Mouse (Mus musculus) skeletal muscle tissue, adult 2 months (tissue): Measurements from ENCODE around the gene Rexo4.

Experiments
- DNase-seq: peaks from one replicate; pipeline ENCODE4 v3.0.0-alpha.2; 2012; ENCODE audit warnings: low read depth, low spot score

Rexo4 gene

DNA sequence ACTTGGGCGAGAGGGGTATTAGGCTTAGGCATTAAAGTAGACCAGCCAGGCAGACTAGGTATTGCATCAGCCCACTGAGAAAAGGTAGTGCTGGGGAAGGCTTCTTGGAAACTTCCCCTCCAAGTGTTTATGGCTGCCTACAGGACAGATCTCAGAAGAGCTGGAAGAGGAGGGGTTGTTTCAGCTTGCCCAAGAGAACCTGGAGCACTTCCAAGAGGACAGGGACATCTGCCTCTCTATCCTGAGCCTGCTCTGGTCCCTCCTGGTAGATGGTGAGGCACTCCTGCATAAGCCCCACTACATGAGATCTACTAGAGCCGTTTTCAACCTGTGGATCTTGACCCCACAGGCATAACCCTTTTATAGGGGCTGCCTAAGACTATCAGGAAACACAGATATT, 13.8 kb downstream of the Rexo4 start:
- no peak for DNase-seq

DNA sequence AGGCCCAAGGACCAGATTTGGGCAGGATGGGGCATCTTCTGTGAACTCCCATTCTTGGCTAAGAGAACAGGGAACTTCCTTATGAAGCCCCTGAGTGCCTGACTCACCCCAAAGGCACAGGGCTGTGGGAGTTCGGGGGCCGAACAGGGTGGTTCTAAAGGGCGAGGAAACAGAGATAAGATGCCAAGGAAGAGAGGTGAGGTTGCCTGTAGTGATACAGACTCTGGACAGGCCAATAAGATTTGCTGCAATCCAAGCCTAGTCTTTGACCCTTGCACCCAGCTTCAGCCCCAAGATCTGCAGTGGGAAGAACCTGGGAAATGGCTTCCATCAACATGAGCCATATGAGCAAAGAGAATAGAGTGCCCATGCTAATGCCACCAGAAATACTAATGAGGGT, 20.9 kb downstream of the Rexo4 start:
- DNase-seq, result no peak

DNA sequence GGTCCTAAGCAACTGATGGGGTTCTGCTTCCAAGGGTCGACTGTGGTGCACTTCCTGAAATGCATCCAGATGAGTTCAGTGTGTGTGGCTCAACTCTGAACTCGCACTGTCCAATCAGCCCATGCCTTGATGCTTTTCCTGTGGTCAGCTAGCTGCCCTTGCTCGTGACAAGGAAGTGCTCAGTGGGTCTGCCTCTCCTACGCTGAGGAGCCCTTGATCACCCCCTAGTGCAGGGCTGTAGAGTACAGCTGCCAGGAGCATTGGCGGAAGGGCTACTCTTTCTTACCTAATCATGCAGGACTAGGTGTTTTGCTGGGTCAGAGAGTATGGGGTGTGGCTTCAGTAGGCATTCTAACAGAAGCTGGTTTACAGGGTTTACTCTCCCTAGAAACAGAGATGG, 22.6 kb downstream of the Rexo4 start:
- no peak for DNase-seq

DNA sequence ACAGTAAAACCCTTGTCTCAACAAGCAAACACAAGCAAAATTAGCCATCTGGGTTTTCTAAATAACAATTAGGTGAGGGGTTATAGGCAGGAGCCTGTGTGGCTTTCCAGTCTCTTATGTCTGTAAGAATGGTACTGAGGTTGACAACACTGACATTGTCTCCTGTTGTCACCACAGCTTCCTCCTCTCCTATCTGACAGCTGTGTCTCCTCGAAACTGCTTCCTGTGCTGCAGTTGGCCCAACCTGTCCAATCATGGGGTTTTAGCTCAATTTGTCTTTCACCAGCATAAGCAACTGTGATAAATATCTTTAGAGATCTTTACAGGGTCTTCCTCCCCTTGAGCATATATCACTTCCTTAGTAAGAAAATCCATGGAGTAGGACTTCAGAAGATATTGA, 27.8 kb downstream of the Rexo4 start:
- DNase-seq, result no peak

DNA sequence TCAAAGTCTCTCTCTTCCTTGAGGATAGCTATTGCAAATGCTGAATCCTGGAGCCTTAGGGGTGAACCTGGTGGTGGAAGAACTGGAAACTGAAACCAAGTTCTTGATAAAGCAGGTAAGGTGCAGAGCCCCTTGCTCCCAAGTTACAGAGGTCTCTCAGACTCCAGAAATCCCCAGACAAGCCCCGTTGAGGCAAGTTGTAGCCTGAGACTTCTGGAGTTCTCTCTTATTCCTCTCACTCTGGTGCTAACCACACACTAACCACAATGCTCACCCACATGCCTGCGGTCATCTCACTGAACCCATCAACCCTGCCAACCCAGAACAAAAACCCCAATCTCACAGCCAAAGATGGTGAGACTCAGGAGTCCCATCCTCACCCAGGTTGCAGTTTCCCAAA, 28.9 kb downstream of the Rexo4 start:
- DNase-seq, result no peak

DNA sequence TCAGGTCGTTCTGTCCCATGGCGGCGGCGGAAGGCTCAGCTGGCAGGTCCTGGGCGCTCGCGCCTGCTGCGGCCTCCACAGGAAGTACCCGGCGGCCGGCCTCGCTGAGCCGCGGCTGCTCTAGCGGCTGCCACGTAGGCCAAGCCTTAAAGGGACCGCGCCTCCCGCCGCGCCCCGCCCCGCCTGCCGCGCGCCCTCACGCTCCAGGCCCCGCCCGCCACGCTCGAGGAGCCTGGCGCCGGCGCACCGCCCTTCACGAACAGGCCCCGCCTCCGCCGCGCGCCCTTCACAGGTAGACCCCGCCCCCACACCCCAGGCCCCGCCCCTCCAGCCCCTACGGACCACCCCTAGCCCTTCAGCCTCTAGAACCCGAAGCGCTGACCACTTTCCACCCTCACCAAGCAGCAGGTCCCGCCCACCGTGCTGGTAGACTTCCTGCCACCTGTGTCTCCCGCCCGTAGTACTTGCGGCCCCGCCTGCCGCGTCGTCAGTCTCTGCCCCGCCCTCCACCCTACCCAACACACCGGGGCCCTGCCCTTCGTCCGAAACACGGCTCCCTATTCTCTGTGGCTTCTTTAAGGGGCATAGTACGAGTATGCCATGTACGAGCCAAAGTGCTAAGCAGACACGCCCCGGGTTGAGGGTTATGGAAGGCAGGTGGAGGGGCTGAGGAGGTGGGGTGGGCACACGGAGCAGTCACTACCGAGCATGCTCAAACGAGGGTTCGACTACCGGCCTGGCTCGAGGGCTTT, 30.7 kb downstream of the Rexo4 start, which contains the start of the genes Surf4 and Stkld1:
Gene Surf4 (minus strand): TSS at position 625 of the 752 bp plus-strand sequence.
Gene Stkld1 (plus strand): TSS at position 744 of the 752 bp plus-strand sequence.
- DNase-seq, result peak; percentile 91

DNA sequence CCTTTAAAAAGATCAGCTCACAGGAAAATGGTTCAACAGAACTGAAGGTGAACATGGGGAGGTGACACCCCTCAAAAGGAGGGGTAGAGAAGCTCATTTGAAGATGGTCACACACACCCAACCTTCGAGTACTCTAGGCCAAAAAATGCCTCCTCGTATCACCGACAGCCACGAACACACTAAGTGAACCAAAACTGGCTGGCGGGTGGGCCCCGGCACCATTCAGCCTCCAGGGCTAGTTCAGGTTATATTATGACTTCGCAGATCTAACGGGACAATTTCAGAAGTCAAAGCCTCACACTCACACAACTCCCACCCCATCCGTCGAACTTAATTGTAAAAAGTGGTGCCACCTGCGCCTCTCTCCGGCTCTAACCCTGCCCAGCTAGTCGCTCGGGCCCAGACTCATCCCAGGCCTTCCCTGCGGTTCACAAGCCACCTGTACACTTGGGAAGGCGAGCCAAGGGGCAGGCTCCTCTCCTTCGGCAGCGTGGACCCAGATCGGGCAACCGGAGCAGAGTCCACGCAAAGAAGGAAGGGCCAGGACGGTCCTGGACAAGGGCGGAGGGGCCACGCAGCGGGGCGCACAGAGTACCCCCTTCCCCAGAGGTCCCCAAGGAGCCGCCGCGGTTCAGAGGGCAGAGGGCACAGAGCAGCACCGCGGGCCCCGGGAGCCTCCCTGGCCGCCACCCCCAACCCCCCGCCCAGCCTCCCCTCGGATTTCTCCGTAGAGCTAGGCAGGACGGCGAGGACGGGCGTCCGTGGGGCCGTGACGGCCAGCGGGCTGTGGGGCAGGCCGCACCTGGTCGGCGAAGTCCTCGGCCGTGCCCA, 31.5 kb downstream of the Rexo4 start:
- DNase-seq, result no peak

DNA sequence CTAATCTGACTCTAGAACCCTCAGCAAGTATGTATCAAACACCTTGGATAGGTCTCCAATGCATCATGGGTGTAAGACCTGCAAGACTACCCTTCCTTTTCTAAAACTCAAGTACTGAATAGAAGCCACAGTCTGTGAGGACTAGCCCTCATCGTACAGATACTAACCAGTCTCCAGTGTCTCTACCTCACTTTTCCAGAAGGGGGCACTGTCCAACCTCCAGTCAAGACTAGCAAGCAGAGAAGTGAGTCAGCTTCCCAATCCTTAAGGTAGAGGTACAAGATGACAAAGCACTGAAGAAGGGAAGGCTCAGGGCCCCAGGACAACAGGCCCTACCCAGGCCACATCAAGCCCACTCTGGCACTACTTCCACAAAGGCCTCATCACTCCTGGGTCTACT, 33.8 kb downstream of the Rexo4 start:
- DNase-seq, result peak; percentile 60

DNA sequence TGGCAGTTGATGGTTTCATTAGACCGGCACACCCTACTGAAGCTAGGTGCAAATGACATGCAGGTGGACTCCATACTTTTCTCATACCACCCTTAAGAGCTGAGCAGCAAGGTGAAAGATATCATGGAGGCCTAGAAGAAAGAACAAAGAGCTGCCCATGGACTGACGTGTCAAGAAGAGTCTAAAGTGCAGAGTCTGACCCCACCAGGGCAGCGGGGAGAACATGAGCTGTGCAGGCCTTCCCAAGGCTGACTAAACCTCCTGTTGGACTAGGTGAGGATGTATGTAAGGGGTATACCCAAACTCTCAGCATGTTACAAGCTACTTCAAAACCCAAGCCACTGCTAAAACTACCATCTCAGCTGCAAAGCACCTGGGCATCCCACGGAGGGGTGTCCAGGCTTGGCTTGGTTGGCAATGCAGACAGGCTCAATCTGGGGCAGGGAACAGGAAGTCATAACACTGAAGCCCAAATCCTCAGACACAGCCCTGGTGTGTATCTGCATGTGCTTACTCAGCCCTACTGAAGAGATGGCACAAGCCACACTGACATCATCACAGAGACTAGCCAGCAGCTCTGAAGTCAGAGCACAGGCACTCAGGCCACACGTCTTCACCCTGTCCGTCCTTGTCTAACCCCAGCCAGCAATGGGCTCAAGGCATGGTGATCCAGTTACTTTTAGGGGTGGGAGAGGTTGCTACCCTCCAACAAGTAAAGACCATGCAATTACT, 36.3 kb downstream of the Rexo4 start:
- no peak for DNase-seq

DNA sequence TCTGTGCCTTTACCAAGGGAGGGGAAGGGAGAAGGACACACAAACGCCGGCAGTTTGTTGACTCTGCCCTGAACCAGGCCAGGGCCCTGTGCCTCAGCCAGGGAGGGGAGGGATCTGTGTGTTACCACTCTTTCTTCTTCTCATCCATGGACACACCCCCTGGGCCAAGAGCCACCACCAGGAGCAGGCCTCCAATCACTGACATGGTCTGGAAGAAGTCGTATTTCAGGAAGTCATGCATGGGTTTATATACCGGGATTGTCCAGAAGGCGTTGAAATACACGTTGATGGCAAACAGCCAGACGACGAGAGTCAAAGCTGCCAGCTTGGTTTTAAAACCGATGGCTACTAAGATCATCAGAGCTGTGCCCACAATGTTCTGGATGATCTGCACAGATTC, 42.4 kb downstream of the Rexo4 start:
- DNase-seq, result no peak

DNA sequence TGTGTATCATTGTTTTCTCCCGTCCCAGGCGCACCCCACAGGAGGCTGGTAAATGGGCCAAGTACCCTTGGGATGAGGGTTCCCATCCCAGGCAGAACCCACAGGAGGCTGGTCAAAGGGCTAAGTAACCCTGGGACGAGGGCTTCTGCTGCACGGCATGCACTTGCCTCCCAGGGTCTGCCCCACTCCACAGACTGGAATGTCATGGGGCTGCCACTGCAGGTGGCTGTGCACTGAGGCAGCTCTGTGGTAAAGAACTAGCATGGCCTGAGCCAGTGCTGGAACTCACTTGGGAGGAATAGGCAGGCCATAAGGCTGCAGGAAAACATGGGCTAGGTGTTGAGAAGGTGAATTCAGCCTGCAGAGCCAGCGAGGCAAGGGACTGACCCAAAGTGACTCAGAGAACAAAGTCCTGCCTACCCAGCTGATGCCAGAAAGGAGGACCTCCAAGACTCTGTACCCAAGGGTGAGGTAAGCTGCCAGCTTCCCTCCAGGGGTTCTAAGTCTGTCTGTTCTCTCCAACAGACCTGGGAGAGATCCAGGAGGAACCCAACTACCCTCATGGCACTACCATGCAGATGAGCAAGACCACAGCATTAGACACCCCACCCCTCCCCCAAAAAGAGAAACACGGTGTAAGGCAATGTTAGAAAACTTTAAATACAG, 43.9 kb downstream of the Rexo4 start:
- DNase-seq, result no peak

DNA sequence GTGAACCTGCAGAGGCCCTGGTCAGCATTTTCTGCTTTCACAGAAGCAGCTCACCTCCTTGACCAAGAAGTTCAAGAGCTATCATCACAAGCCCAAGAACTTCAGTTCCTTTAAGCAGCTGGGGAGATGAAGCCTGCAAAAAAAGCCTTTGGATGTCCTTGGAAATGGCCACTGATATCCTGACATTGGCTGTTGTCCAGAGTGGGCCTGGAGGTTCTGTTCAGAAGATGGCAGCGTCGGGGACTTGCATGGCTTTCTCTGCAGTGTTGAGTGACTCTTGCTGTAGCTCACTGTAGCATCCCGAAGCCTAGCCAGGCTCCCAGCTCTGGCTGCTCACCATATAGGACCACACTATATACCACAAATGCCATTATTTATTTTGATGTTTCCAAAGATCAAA, 44.5 kb downstream of the Rexo4 start:
- DNase-seq, result no peak

DNA sequence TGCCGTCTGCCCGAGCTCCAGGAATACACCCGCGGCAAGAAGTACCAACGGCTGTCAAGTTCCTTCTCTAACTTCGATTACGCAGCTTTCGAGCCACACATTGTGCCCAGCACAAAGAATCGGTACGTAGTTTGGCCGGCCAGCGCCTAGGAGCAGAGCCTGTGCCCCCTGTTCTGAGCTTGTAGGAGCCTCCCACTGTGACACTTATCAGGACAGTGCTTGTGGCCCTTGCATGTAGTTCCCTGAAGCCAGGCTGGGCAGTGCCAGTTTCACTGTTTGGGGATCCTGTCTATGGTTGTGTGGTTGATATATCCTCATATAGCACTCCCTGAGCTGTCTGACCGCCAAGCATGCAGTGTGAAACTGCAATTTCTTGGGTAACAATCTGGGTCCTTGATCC, 47.4 kb downstream of the Rexo4 start:
- no peak for DNase-seq

DNA sequence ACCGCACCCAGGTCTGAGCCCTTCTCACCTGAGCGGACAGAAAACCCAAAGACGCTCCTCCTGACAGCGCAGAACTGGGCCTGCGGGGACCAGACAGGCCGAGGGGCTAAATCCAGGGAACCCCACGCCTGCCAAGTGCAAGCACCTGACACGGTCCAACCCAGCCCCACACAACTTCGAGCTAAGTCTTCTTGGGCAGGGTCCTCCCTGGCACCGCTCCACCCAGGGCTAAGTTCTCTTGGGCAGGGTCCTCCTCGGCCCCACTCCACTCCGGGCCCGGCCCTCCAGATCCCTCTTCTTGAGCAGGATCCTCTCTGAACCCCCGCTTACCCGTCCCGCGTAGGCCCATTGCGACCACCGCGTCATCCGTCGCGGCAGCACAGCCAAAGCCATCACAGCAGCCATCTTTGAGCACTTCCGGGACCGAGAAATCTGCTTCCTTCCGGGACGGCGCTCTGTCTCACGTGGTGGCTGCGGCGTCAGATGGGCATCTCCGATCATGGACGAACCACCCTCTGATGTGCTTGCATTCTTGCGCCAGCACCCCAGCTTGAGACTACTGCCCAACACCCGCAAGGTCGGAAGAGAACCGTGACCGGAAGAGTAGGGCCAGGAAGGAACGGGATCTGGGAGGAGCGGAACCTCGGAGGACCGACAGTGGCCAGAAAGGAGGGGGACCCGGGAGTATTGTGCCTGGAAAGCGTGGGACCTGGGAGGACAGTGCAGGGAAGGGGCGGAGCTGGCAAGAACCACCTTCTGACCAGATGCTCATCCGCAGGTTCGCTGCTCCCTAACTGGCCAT, 48.1 kb downstream of the Rexo4 start, which contains the start of the genes Surf2 and Surf1:
Gene Surf2 (plus strand): TSS at position 441 of the 802 bp plus-strand sequence.
Gene Surf1 (minus strand): TSS at position 604 of the 802 bp plus-strand sequence.
- peak; percentile 74 for DNase-seq

DNA sequence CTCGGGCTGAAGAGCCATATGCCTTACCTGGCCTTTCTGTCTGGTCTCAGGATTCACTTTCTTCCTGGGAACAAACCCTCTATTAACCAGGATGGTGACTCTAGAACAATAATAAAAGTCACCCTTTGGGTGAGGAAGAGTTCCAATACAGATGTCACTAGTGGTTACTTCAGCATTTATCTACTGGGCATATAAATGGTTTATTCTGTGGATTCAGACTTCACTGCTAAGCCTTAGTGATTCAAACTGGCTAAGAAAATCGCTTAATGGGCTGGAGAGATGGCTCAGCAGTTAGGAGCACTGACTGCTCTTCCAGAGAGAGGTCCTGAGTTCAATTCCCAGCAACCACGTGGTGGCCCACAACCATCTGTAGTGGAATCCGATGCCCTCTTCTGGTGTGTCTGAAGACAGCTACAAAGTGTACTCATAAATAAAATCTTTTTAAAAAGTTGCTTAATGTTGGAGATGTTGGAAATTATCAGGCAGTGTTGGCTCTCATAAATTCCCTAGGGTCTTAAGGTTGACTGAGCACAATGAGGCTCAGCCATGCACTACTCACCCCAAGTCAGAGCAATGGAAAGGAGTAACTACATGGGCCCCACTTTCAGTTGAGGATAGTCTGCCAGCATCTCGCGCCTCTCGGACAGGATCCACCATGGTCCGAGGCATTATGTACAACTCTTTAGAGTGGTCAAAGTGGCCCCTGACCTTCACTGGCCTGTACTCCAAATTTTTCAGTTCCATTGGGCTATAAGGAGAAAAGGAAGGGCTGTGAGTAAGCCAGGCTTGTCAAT, 49.8 kb downstream of the Rexo4 start:
- DNase-seq, result no peak

DNA sequence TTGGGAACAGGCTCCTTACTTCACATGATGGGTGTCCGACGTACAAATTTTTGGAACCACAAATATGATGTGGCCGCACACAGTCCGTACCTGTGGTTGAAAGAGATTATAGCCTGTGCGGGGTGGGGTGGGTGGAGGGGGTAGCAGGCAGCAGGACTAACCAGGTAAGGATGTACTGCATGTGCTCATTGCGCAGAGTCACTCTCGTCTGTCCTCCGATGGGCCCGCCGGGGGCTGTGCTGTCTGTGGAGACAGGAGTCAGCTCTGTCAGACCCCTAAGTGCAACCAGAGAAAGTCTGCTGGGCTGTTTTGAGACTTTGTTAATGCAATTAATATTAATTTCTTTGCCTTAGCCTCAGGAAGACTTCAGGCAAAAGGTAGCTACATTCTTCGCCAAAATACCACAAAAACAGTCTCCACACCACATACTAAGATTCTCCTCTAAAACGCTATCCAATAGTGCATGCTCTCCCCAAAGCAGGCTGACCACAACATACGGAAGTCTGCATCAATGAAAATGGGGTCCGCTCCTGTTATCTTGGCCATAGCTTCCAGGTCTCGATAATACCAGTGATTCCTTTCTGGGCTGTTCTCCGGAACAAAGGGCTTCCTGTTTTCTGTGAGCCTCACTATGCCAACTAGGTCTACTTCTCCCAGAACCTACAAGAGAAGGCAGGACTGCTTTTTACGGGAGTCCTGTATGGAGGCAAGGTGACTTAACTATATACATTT, 50.6 kb downstream of the Rexo4 start:
- DNase-seq, result no peak

DNA sequence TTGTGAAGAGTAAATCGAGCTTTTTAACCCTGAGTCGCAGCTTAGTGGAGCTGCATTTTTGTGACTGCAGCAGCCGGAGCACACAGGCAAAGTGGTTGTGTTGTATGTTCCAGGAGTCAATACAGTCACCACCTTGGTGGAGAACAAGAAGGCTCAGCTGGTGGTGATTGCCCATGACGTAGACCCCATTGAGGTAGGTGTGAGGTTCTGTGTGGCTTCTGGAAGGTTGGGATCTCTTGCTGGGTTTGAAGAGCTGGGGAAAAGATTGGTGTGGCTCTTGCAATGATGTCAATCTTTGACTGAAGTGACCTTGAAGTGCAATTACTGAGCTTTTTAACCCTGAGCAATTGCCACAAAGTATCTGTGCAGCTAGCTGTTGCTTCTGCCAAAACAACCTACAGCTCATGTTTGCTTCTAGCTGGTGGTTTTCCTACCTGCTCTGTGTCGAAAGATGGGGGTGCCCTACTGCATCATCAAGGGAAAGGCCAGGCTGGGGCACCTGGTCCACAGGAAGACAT, 51.9 kb downstream of the Rexo4 start:
- no peak for DNase-seq

DNA sequence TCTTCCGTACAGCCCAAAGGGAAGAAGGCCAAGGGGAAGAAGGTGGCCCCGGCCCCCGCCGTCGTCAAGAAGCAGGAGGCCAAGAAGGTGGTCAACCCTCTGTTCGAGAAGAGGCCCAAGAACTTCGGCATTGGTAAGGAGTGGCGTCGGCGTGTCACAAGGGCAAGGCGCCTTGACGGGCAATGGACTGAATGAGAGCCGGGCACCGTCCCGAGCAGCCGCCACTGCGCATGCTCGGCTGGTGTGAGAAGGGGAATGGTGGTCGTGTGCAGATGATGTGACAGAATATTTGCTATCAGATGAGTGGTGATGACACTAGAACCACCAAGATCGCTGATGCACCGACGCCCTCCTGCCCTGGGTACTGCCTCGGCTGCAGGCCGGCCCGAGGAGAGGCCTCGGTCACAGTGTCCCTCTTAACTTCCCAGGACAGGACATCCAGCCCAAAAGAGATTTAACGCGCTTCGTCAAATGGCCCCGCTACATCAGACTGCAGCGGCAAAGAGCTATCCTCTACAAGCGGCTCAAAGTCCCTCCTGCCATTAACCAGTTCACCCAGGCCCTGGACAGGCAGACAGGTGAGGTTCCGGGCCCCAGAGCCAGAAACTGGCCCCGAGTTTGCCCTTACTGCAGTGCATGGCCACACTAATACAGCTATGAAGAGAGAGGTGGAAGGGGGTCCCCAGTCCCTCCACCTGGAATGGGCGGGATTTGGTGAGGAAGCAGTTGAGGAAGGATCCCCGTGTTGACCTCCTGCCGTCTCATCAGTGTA, 53.0 kb downstream of the Rexo4 start:
- DNase-seq, result peak; percentile 54
